Mouse (Mus musculus): ENCODE results near the gene Ush1g. TPM values are rescaled to one million over a fixed set of nuclear protein-coding genes. Genes with fewer than 3 reads are reported as not detected.

Gene Ush1g
- polyA plus RNA-seq, 1 experiment from 2014 or later, result not detected

DNA sequence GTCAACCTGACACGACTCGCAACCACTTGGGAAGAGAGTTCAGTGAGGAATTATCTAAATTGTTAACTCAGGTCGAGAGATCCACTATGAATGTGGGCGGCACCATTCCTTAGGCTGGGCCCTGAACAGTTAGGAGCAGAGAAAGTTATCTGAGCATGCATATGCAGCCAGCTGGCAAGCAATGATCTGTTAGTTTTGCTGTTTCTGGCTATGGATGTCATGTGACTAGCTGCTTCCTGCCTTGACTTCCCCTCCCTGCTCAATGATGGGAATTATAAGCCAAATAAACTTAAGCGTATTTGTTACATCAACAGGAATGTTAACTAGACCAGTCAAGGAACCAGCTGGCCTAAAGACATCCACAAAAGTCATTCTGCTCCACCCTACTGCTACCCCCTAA, 31.5 kb upstream of the Ush1g start:
- ATAC-seq (ENCODE audit: low FRiP score), result no peak
- Histone ChIP-seq H3K9ac (no peak overlapping the region), H3K4me1 (no peaks in the 10 kb centered on the region; the same call in 1 of the 2 replicates), H3K36me3 (replicated peaks) (peaks cover 38% of the 10 kb centered on the region), H3K4me2 (no peak overlapping the region), H3K4me3 (replicated peaks) (no peak overlapping the region), H3K27me3 (peaks cover 17% of the 10 kb centered on the region), H3K27ac (no peak overlapping the region), H3K9me3 (no peaks in the 10 kb centered on the region)
- WGBS, result 90% methylated on average over 5 of the region's 5 CpGs

DNA sequence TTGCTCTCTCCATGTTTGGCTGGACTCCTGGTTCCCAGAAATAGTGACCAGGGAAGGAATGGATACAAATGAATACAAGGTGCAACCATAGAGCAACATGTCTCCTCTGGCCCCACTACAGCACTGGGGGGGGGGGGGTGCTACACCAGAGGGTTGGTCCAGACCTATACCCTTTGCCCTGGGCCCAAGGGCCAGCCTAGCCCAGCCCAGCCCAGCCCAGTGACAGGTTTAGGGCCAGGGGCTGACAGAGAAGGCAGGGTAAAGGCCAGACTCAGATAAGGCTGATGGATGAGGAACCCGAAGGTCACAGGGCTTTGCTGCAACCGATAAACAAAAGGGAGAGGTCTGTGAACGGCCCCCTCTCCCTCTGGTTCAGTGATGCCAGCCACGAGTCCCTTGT, 28.1 kb upstream of the Ush1g start:
- no peak for ATAC-seq (ENCODE audit: low FRiP score)
- no peak overlapping the region for H3K4me2 ChIP-seq
- WGBS, result 86% methylated on average over 4 of the region's 4 CpGs
- H3K4me3 ChIP-seq (replicated peaks), result no peak overlapping the region
- H3K9ac ChIP-seq, result no peak overlapping the region
- H3K36me3 ChIP-seq (replicated peaks), result peaks cover 22% of the 10 kb centered on the region
- no peaks in the 10 kb centered on the region for H3K4me1 ChIP-seq
- peaks cover 25% of the 10 kb centered on the region for H3K27me3 ChIP-seq
- no peaks in the 10 kb centered on the region for H3K9me3 ChIP-seq
- no peak overlapping the region for H3K27ac ChIP-seq

DNA sequence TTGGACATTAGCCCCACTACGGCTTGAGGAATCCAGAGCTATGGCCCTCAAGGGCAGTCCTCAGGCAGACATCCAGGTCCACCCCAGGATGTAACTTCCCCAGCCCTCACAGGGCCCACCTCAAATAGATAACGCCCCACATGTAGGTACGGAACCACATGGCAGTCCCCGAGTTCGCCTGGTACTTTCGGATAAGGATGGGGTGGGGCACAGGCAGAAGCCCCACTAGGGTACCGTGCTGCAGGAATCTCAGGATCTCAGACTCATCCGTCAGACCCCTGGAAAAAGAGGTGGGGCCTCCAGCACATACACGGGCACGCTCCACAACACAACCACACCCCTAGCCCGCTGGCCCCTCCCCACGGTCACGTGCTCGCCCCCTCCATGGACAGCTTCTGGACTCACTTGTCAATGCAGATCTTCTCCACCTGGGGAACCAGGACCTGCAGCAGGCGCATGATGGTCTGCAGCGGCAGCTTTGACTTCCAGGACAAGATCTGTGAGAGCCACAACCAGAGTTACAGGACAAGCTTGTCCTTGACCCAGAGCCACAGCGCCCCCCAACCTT, 26.9 kb upstream of the Ush1g start:
- H3K4me3 ChIP-seq (replicated peaks), result no peak overlapping the region
- H3K4me2 ChIP-seq, result no peak overlapping the region
- no peak for ATAC-seq (ENCODE audit: low FRiP score)
- H3K27ac ChIP-seq, result no peak overlapping the region
- peaks cover 22% of the 10 kb centered on the region for H3K36me3 ChIP-seq (replicated peaks)
- H3K27me3 ChIP-seq, result peaks cover 31% of the 10 kb centered on the region
- no peaks in the 10 kb centered on the region for H3K9me3 ChIP-seq
- 63% methylated on average over 17 of the region's 17 CpGs for WGBS
- no peak overlapping the region for H3K9ac ChIP-seq
- H3K4me1 ChIP-seq, result no peaks in the 10 kb centered on the region

DNA sequence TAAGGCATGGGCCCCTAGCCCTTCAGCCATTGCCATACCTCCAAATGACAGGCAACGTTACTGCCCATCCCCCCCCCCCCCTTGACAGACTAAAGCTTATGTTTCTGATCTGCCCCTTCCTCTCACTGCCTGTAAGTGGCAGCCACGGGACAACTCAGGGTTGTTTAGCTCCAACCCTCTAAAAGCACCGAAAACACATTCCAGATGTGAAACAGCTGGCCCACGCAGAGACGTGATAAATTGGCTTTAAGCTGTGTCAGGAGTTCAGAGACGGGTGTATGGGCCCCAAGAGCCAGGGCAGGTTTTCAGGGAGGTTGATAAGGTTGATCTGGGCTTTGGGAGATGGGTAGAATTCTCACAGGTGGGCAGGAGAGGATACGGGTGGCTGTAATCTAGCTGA, 23.7 kb upstream of the Ush1g start:
- H3K9me3 ChIP-seq, result no peaks in the 10 kb centered on the region
- H3K4me3 ChIP-seq (replicated peaks), result no peak overlapping the region
- no peak overlapping the region for H3K27ac ChIP-seq
- no peak overlapping the region for H3K4me2 ChIP-seq
- no peak overlapping the region for H3K9ac ChIP-seq
- ATAC-seq (ENCODE audit: low FRiP score), result no peak
- peaks cover 45% of the 10 kb centered on the region for H3K27me3 ChIP-seq
- H3K36me3 ChIP-seq (replicated peaks), result peaks cover 10% of the 10 kb centered on the region; the same call in 1 of the 2 replicates
- H3K4me1 ChIP-seq, result no peaks in the 10 kb centered on the region
- 56% methylated on average over 7 of the region's 7 CpGs for WGBS

DNA sequence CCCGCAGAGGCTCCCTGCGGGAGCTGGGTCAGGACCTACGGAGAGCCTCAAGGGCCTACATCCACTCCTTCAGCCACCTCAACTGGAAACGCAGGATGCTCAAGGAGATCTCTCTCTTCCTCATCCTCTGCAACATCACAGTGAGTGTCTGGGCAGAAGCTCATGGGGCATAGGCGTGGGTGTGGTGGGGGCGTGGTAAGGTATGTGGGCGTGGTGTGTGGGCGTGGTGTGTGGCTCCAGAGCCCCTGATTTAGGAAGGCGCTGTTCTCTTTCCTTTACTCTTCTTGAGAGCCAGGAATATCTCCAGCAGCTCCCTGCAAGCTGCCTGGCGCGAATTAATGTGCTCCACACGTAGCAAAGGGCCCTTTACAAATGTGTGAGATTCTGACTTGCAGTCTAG, 23.1 kb upstream of the Ush1g start:
- Histone ChIP-seq H3K27me3 (peaks cover 50% of the 10 kb centered on the region), H3K9me3 (no peaks in the 10 kb centered on the region), H3K9ac (no peak overlapping the region), H3K27ac (no peak overlapping the region), H3K36me3 (replicated peaks) (peaks cover 6% of the 10 kb centered on the region; the same call in 1 of the 2 replicates), H3K4me3 (replicated peaks) (no peak overlapping the region), H3K4me2 (no peak overlapping the region), H3K4me1 (no peaks in the 10 kb centered on the region)
- WGBS, result 13% methylated on average over 12 of the region's 12 CpGs
- ATAC-seq (ENCODE audit: low FRiP score), result no peak

DNA sequence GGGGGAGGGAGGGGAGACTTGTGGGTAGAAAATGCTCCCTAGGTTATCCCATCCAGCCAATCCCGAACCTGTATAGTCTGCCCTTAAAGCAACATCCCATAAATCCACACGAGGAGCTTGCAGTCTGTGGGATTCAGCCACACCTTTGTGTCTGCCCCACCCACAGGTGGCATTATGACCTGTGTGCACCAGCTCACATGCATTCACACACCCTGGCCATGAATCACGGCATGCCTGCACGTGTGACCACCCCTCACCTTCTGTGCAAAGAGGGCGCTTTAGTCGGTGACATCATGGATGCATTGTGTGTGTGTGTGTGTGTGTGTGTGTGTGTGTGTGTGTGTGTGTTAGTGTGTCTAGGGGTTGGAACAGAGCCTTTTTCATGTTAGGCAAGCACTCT, 20.0 kb upstream of the Ush1g start:
- no peaks in the 10 kb centered on the region for H3K4me1 ChIP-seq
- H3K9ac ChIP-seq, result no peak overlapping the region
- H3K9me3 ChIP-seq, result no peaks in the 10 kb centered on the region
- H3K4me2 ChIP-seq, result no peak overlapping the region
- no peak overlapping the region for H3K27ac ChIP-seq
- H3K27me3 ChIP-seq, result peaks cover 57% of the 10 kb centered on the region
- H3K4me3 ChIP-seq (replicated peaks), result no peak overlapping the region
- H3K36me3 ChIP-seq (replicated peaks), result no peaks in the 10 kb centered on the region
- 81% methylated on average over 6 of the region's 6 CpGs for WGBS
- ATAC-seq (ENCODE audit: low FRiP score), result no peak

DNA sequence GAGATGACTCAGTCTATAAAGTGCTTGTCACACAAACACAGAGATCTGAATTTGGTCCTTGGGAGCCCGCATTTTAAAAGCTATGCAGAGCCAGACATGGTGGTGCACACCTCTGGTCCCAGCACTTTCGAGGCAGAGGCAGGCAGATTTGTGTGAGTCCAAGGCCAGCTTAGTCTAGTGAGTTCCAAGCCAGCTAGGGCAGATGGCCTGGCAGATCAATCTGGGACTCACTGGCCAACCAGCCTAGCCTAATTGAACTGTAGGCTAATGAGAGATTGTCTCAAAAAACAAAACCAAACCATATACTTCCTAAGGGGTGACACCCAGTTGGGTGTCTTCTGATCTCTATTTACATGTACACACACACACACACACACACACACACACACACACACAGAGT, 19.4 kb upstream of the Ush1g start:
- Histone ChIP-seq H3K4me2 (no peak overlapping the region), H3K4me3 (replicated peaks) (no peak overlapping the region), H3K27me3 (peaks cover 61% of the 10 kb centered on the region), H3K9me3 (no peaks in the 10 kb centered on the region), H3K27ac (no peak overlapping the region), H3K4me1 (no peaks in the 10 kb centered on the region), H3K9ac (no peak overlapping the region), H3K36me3 (replicated peaks) (no peaks in the 10 kb centered on the region)
- no peak for ATAC-seq (ENCODE audit: low FRiP score)
- WGBS, result 77% methylated on average over 2 of the region's 2 CpGs

DNA sequence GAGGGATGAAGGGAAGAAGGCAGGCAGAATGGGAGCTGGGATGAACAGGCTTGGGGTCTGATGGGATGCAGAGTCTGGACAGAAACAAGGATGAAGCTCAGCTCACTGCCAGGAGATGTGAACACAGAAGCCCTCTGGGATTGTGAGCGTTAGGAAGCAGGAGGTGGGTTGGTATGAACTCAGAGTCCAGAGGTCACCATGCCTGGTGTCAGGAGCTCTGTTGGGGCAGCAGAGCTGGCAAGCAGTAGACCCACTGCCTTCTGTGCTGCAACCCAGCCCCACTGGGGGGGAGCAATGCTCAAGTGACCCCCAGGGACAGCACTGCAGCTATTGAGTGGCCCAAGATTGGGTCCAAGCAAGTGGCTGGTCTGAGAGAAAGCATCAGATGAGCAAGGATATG, 16.0 kb upstream of the Ush1g start:
- peaks cover 11% of the 10 kb centered on the region for H3K4me1 ChIP-seq
- 92% methylated on average over 1 of the region's 1 CpGs for WGBS
- no peaks in the 10 kb centered on the region for H3K9me3 ChIP-seq
- no peak overlapping the region for H3K4me2 ChIP-seq
- H3K27ac ChIP-seq, result no peak overlapping the region
- no peak for ATAC-seq (ENCODE audit: low FRiP score)
- no peaks in the 10 kb centered on the region for H3K36me3 ChIP-seq (replicated peaks)
- H3K27me3 ChIP-seq, result peaks cover 77% of the 10 kb centered on the region
- no peak overlapping the region for H3K4me3 ChIP-seq (replicated peaks)
- H3K9ac ChIP-seq, result no peak overlapping the region

DNA sequence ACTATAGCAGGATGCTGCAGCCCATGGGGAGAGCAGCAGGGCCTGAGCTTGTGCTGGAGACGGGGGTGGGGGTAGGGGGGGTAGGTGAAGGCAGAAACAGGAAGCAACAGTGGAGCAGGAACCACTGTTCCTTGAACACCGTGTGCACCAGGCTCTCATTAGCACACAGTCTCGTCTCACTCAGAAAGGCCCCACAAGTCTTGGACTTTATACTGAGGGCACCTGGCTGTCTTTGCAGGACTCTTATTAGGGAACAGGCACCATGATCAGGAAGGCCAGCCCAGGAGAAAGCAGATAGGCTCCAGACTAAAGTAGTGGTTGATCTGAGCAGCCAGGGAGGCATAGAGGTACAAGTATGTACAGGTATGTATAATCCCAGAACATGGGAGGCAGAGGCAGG, 15.5 kb upstream of the Ush1g start:
- no peak overlapping the region for H3K9ac ChIP-seq
- H3K4me1 ChIP-seq, result peaks cover 11% of the 10 kb centered on the region
- no peak overlapping the region for H3K27ac ChIP-seq
- no peak for ATAC-seq (ENCODE audit: low FRiP score)
- H3K27me3 ChIP-seq, result peaks cover 81% of the 10 kb centered on the region
- 53% methylated on average over 3 of the region's 3 CpGs for WGBS
- no peaks in the 10 kb centered on the region for H3K36me3 ChIP-seq (replicated peaks)
- no peak overlapping the region for H3K4me3 ChIP-seq (replicated peaks)
- H3K9me3 ChIP-seq, result no peaks in the 10 kb centered on the region
- no peak overlapping the region for H3K4me2 ChIP-seq

DNA sequence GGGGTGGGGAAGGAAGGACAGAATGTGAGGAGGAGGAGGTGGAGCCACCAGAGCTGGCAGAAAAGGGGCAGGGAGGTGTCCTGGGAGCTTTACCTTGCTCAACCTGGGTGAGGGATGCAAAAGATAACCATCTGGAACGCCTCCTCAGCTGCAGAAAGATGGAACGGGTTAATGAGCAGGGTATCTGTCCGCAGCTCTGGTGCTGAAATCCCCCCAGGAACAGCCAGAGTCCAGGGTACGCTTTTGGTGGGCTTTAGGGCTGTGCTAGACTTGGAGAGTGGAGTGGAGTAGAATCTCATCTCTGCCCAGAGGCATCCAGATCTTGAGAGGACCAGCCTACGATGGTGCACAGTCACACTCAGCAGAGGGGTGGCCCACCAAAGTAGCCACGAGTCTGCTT, 14.3 kb upstream of the Ush1g start:
- no peak overlapping the region for H3K27ac ChIP-seq
- ATAC-seq (ENCODE audit: low FRiP score), result no peak
- no peak overlapping the region for H3K4me2 ChIP-seq
- H3K9me3 ChIP-seq, result no peaks in the 10 kb centered on the region
- H3K4me3 ChIP-seq (replicated peaks), result no peak overlapping the region
- no peaks in the 10 kb centered on the region for H3K36me3 ChIP-seq (replicated peaks)
- H3K27me3 ChIP-seq, result peaks cover 88% of the 10 kb centered on the region
- 17% methylated on average over 6 of the region's 6 CpGs for WGBS
- no peak overlapping the region for H3K9ac ChIP-seq
- peaks cover 11% of the 10 kb centered on the region for H3K4me1 ChIP-seq

DNA sequence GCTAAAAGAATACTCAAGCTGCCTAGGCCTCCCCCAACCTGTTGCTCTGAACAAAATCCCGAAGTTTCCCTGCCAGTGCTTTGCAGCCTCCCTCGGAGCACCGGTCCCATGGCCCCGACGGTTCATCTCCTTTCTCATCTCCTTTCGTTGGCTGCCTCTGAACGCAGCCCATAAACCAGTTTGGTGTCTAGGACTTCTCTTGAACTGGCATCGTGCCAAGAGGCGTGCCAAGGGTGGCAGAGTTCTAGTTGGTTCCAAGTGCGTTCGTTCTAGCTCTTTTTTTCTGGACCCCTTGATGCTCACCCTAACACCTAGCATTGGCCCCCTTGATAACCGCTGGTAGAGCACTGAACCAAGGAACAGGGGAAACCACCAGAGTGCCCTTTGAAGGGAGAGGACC, 13.4 kb upstream of the Ush1g start:
- Histone ChIP-seq H3K4me3 (replicated peaks) (no peak overlapping the region), H3K36me3 (replicated peaks) (no peaks in the 10 kb centered on the region), H3K9ac (no peak overlapping the region), H3K4me1 (peaks cover 11% of the 10 kb centered on the region), H3K4me2 (no peak overlapping the region; the same call in 1 of the 2 replicates), H3K27ac (no peak overlapping the region), H3K9me3 (no peaks in the 10 kb centered on the region), H3K27me3 (peaks cover 83% of the 10 kb centered on the region)
- 57% methylated on average over 12 of the region's 12 CpGs for WGBS
- no peak for ATAC-seq (ENCODE audit: low FRiP score)

DNA sequence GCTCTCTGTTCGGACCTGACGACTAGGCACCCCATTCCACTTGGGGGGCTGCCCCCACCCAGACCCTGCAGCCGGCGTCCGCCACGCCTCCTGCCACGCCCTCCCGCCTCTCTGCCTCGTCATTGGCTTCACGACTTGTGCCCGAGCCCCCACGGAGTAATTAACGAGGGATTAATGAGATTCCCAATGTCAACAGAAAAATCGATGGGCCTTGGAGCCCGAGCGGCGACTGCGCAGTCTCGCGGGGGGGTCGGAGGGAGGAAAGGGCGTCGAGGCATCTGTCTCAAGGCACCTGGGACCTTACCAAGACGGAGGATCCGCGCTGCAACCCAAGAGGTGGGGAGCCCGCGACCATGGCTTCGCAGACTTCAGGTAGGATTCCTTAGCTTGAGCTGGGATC, 12.7 kb upstream of the Ush1g start, which contains the start of gene Otop3:
TSS of gene Otop3 (plus strand) at position 201 of the 400 bp plus-strand sequence.
- Histone ChIP-seq H3K4me3 (replicated peaks) (peak within 1 kb of the TSS; percentile 10), H3K27me3 (peaks cover 80% of the 10 kb centered on the region), H3K27ac (no peak within 1 kb of the TSS), H3K4me2 (peak within 1 kb of the TSS; percentile 48), H3K9ac (no peak within 1 kb of the TSS), H3K36me3 (replicated peaks) (no peaks in the 10 kb centered on the region), H3K4me1 (peaks cover 11% of the 10 kb centered on the region), H3K9me3 (no peaks in the 10 kb centered on the region)
- no peak for ATAC-seq (ENCODE audit: low FRiP score)
- WGBS, result under 1% methylated on average over 29 of the region's 29 CpGs

DNA sequence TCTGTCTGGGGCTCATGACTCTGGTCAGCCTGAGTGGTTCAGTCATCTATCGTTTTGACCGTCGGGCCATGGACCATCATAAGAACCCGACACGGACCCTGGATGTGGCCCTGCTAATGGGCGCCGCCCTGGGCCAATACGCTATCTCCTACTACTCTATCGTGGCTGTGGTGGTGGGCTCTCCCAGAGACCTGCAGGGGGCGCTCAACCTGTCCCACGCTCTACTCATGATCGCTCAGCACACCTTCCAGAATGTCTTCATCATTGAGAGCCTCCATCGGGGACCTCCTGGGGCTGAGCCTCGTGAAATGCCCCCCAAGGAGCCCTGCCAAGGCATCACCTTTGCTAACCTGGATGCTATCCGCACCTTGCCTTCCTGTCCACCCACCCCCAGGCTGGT, 7.5 kb upstream of the Ush1g start:
- H3K9me3 ChIP-seq, result no peaks in the 10 kb centered on the region
- no peak overlapping the region for H3K4me3 ChIP-seq (replicated peaks)
- no peaks in the 10 kb centered on the region for H3K36me3 ChIP-seq (replicated peaks)
- no peak overlapping the region for H3K4me2 ChIP-seq
- no peak overlapping the region for H3K9ac ChIP-seq
- no peak overlapping the region for H3K27ac ChIP-seq
- no peak for ATAC-seq (ENCODE audit: low FRiP score)
- peaks cover 67% of the 10 kb centered on the region for H3K27me3 ChIP-seq
- 72% methylated on average over 15 of the region's 15 CpGs for WGBS
- peaks cover 2% of the 10 kb centered on the region for H3K4me1 ChIP-seq

Data from forebrain, embryonic 12.5 days (tissue).